Comparison of ENCODE assay signal across 8 mouse cellular contexts in genomic region chr3:87905880-87906485, GRCm38 (mm10). TPM values are rescaled to one million over a fixed set of nuclear protein-coding genes. Genes with fewer than 3 reads are reported as not detected.
A peak's percentile ranks its signal among the peaks of the same experiment; 100 is the strongest.
DNase-seq lines count a peak whose midpoint lies in the region; ATAC-seq lines count a peak whose summit lies in the region.

TSS of gene Hdgf (plus strand) at chr3:87906321.

- H3K4me2 ChIP-seq in hindbrain, embryonic 13.5 days = peak within 1 kb of the TSS; percentile 91

- H3K9me3 ChIP-seq in hindbrain, embryonic 13.5 days = no peaks in the 10 kb centered on the region

- WGBS in hindbrain, embryonic 13.5 days = under 1% methylated on average over 57 of the region's 57 CpGs

- H3K4me1 ChIP-seq in hindbrain, embryonic 13.5 days (replicated peaks) = peaks cover 40% of the 10 kb centered on the region

- H3K4me3 ChIP-seq in hindbrain, embryonic 13.5 days = peak within 1 kb of the TSS; percentile 98

- peak; percentile 95 for ATAC-seq in hindbrain, embryonic 13.5 days (ENCODE audit: low FRiP score)

- H3K9ac ChIP-seq in hindbrain, embryonic 13.5 days = peak within 1 kb of the TSS; percentile 94

- H3K27me3 ChIP-seq in hindbrain, embryonic 13.5 days = no peaks in the 10 kb centered on the region

- no peaks in the 10 kb centered on the region for H3K36me3 ChIP-seq in hindbrain, embryonic 13.5 days

- H3K27ac ChIP-seq in hindbrain, embryonic 13.5 days = peak within 1 kb of the TSS; percentile 96

- peak; percentile 98 for DNase-seq in NIH3T3 (ENCODE audit: low read depth)
- peak; percentile 96 to 98 for DNase-seq in cerebellum, postnatal 10 days
- peak; percentile 88 to 89 for DNase-seq in frontal cortex, postnatal 14 days (ENCODE audit: low spot score in 2 of 2)
- DNase-seq in layer of hippocampus, postnatal 25 days (ENCODE audit: extremely low spot score in 1 of 2, low spot score in 1 of 2) = peak; percentile 75 to 90
- DNase-seq in lung, postnatal 25 days (ENCODE audit: low spot score) = peak; percentile 96
- peak; percentile 97 for DNase-seq in retina, embryonic 14.5 days (ENCODE audit: low spot score)
- peak; percentile 95 for DNase-seq in thymus, postnatal 4 days

RNA-seq across cellular contexts. Expression of gene Hdgf, which starts in this region (rescaled TPM):
- 139 and 155 TPM in 2 replicates for polyA plus RNA-seq in hindbrain, embryonic 13.5 days (2015; fragmentation: Nextera tagmentation; extraction: Ambion mirVana)
- total RNA-seq in layer of hippocampus, postnatal 25 days (2021) = 100 to 1,000 TPM; 134 to 145 TPM

Comparison
In these comparisons a context has a peak if more than half of its experiments do, and no peak if none do; other contexts are left out.
1. Peak in every context shown above with its lines: DNase-seq, ATAC-seq, H3K4me3 ChIP-seq and H3K27ac ChIP-seq.